Mouse (Mus musculus) stomach, postnatal 0 days (tissue): ENCODE measurements around the gene Gm17387.

ENCODE experiments used
- CTCF ChIP-seq: IDR thresholded peaks from 2 replicates; pipeline ENCODE4 v1.5.1; 2016; ENCODE audit warnings: antibody characterized with exemption, low read depth, mild to moderate bottlenecking, moderate library complexity
- EP300 ChIP-seq: optimal IDR thresholded peaks from 2 replicates; pipeline ENCODE3; 2016; ENCODE audit warnings: antibody characterized with exemption

DNA sequence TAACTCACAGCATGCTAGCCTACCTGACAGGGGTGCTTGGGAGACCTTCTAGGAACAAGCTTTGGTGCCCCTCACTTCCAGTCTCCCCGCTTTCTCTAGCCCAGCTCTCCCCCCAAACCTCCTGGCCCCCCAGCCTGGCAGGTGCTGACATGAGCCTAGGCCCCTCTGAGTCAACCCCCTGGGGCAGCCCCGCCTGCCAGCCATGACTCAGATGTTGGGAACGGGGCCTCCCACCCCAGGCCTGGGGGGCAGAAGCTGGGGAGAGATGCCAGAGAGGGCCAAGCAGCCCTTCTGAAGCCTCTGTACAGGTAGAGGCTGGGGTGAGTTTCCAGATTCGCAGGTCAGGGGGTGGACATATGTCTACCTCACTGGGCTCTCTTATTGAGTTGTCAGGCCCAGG, 49.9 kb downstream of the Gm17387 start:
- TF ChIP-seq CTCF (no peak), EP300 (peak; percentile 16)
